Mouse (Mus musculus): Measurements from ENCODE around the gene Fau. TPM values are rescaled to one million over a fixed set of nuclear protein-coding genes. Genes with fewer than 3 reads are reported as not detected.

Fau gene
- polyA plus RNA-seq, 1 experiment from 2014 or later, result 773 TPM

DNA sequence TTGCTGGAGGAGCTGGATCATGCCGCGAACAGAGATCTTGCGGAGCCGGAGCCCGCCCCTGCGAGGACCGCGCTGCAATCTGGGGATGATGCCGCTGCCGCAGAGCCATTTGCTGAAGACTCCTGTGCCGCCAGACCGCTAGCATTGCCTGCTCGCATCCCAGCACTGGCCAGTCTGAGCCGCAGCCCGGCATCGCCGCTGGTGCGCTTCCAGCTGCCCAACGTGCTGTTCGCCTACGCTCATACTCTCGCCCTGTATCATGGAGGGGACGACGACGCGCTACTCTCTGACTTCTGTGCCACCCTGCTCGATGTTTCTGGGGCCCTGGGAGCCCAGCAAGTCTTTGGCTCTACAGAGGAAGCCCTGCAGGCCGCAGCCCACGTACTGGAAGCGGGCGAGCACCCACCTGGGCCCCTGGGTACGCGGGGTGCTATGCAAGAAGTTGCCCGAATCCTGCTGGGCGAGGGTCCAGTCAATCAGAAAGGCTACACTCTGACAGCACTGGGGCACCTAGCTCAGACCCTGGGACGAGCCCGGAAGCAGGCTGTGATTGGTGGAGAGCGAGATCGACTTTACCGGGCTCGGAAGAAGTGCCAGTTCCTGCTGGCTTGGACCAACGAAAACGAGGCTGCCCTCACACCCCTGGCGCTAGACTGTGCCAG lies 4.1 kb downstream of the Fau start:
- peaks cover 7% of the 10 kb centered on the region for H3K4me1 ChIP-seq (ENCODE audit: control insufficient read depth, insufficient read depth, low read length)
- peak overlapping the region; percentile 95 for H3K4me2 ChIP-seq (ENCODE audit: low read depth, low read length)
- no peaks in the 10 kb centered on the region for H3K9me3 ChIP-seq (replicated peaks; ENCODE audit: control insufficient read depth, low read length)
- DNase-seq (ENCODE audit: low spot score) (peak; percentile 39), ATAC-seq (replicated peaks; ENCODE audit: insufficient number of reproducible peaks, low FRiP score, low TSS enrichment, low read depth) (no peak)
- no peaks in the 10 kb centered on the region; the same call in 1 of the 2 replicates for H3K36me3 ChIP-seq (replicated peaks; ENCODE audit: control insufficient read depth, insufficient read depth, low read depth, low read length)
- H3K9ac ChIP-seq (replicated peaks; ENCODE audit: low read length), result peak overlapping the region; percentile 92
- no peaks in the 10 kb centered on the region for H3K27me3 ChIP-seq (ENCODE audit: control insufficient read depth, insufficient read depth, low read length)
- 2% methylated on average over 44 of the region's 44 CpGs for WGBS
- H3K27ac ChIP-seq (replicated peaks; ENCODE audit: low read depth, low read length), result peak overlapping the region; percentile 93
- peak overlapping the region; percentile 89 for H3K4me3 ChIP-seq (ENCODE audit: low read depth, low read length)

DNA sequence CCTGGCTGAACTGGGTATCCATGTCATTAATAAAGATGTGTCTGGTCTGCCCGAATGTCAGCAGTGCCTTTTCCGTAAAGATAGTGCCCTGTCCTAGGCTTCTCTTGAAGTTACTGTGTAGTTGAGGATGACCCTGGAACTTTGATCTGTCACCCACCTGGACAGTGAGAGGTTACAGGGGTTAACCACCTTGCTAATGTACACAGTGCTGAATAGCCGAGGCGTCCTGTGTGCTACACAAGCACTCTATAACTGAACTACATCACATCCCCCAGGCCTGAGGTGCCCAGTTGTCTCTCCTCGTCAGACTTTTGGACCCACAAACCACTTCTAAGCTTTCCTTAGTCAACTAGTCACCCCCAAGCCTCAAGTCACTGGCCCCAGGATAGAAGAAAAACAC lies 4.8 kb downstream of the Fau start:
- peaks cover 8% of the 10 kb centered on the region for H3K4me1 ChIP-seq (ENCODE audit: control insufficient read depth, insufficient read depth, low read length)
- H3K27me3 ChIP-seq (ENCODE audit: control insufficient read depth, insufficient read depth, low read length), result no peaks in the 10 kb centered on the region
- WGBS, result 69% methylated on average over 5 of the region's 5 CpGs
- peak overlapping the region; percentile 89 for H3K4me3 ChIP-seq (ENCODE audit: low read depth, low read length)
- H3K27ac ChIP-seq (replicated peaks; ENCODE audit: low read depth, low read length), result no peak overlapping the region
- no peaks in the 10 kb centered on the region for H3K9me3 ChIP-seq (replicated peaks; ENCODE audit: control insufficient read depth, low read length)
- H3K36me3 ChIP-seq (replicated peaks; ENCODE audit: control insufficient read depth, insufficient read depth, low read depth, low read length), result no peaks in the 10 kb centered on the region; the same call in 1 of the 2 replicates
- peak overlapping the region; percentile 95 for H3K4me2 ChIP-seq (ENCODE audit: low read depth, low read length)
- peak overlapping the region; percentile 92 for H3K9ac ChIP-seq (replicated peaks; ENCODE audit: low read length)
- DNase-seq (ENCODE audit: low spot score) (no peak), ATAC-seq (replicated peaks; ENCODE audit: insufficient number of reproducible peaks, low FRiP score, low TSS enrichment, low read depth) (no peak)

DNA sequence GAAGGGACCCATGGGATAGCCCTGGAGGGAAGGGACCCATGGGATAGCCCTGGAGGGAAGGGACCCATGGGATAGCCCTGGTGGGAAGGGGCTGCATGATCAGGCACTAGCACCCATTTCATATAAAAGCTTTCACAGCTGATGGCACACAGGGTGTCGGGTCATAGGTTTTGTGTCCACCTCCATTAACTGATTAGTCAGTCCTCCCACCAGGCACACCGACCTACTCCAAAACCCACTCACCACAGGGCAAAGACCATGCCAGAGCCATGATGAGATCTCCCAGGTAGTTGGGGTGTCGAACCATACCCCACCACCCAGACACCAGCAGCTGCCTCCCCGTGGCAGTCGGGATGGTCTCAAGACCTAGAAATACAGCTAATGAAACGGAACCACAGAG lies 5.4 kb downstream of the Fau start:
- no peak overlapping the region for H3K4me2 ChIP-seq (ENCODE audit: low read depth, low read length)
- H3K4me1 ChIP-seq (ENCODE audit: control insufficient read depth, insufficient read depth, low read length), result peaks cover 8% of the 10 kb centered on the region
- no peak for DNase-seq (ENCODE audit: low spot score)
- H3K27me3 ChIP-seq (ENCODE audit: control insufficient read depth, insufficient read depth, low read length), result no peaks in the 10 kb centered on the region
- no peak for ATAC-seq (replicated peaks; ENCODE audit: insufficient number of reproducible peaks, low FRiP score, low TSS enrichment, low read depth)
- no peak overlapping the region for H3K27ac ChIP-seq (replicated peaks; ENCODE audit: low read depth, low read length)
- 94% methylated on average over 6 of the region's 6 CpGs for WGBS
- no peak overlapping the region for H3K9ac ChIP-seq (replicated peaks; ENCODE audit: low read length)
- H3K4me3 ChIP-seq (ENCODE audit: low read depth, low read length), result no peak overlapping the region
- no peaks in the 10 kb centered on the region; the same call in 1 of the 2 replicates for H3K36me3 ChIP-seq (replicated peaks; ENCODE audit: control insufficient read depth, insufficient read depth, low read depth, low read length)
- H3K9me3 ChIP-seq (replicated peaks; ENCODE audit: control insufficient read depth, low read length), result no peaks in the 10 kb centered on the region

DNA sequence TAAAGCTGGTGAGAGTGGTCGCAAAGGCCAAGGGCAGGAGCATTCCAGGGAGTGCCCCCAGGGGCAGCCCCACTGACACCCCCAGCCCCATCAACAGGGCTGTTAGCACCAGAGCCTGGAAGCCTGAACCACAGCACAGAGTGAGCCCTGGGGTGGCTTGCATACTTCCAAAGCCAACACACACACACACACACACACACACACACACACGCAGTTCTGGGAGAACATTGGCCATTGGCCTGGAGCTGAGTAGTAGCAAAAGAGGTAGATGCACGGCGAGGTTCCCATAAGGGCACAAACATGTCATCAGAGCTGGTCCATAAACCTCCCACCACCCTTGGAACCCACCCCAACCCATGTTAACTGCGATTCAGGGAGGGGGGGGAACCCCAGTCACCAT lies 8.9 kb downstream of the Fau start:
- no peaks in the 10 kb centered on the region for H3K9me3 ChIP-seq (replicated peaks; ENCODE audit: control insufficient read depth, low read length)
- peak overlapping the region; percentile 61 for H3K9ac ChIP-seq (replicated peaks; ENCODE audit: low read length)
- peak overlapping the region; percentile 47 for H3K4me3 ChIP-seq (ENCODE audit: low read depth, low read length)
- peak overlapping the region; percentile 86 for H3K4me2 ChIP-seq (ENCODE audit: low read depth, low read length)
- WGBS, result 33% methylated on average over 5 of the region's 5 CpGs
- DNase-seq (ENCODE audit: low spot score) (no peak), ATAC-seq (replicated peaks; ENCODE audit: insufficient number of reproducible peaks, low FRiP score, low TSS enrichment, low read depth) (no peak)
- peaks cover 8% of the 10 kb centered on the region for H3K4me1 ChIP-seq (ENCODE audit: control insufficient read depth, insufficient read depth, low read length)
- no peaks in the 10 kb centered on the region for H3K27me3 ChIP-seq (ENCODE audit: control insufficient read depth, insufficient read depth, low read length)
- no peak overlapping the region for H3K27ac ChIP-seq (replicated peaks; ENCODE audit: low read depth, low read length)
- no peaks in the 10 kb centered on the region; the same call in none of the 2 replicates for H3K36me3 ChIP-seq (replicated peaks; ENCODE audit: control insufficient read depth, insufficient read depth, low read depth, low read length)

DNA sequence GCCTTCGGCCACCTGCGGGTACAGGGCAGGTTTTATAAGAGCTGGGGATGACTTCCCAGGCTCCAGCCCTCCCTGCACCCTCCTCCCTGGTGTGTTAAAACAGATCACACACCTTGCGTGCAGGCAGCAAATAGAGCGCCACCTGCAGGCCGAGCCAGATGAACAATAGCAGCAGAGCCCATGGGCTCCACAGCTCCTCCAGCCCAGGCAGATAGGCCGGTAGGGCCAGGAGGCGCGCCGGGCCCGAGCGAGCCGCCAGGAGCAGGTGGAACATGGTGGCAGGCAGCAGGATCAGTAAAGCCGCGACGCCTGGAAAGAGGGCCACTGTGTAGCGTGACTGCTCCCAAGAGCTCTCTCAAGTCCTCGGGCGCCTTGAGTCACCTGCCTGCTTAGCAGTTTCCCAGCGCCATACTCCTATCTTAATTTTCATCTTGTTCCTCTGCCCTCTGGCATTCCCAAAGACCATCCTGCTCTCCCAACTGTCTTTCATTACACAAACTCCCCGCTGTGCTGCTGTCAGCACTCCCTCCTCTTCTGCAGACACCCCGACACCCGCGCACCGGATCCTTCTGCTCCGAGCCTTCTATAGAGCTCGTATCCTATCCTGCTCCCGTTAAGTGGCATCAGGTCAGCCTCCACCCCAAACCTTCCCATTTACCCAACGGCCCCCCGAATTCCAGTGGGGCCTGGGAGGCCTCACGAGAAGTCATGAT lies 9.5 kb downstream of the Fau start:
- Histone ChIP-seq H3K4me2 (ENCODE audit: low read depth, low read length) (peak overlapping the region; percentile 86), H3K9ac (replicated peaks; ENCODE audit: low read length) (peak overlapping the region; percentile 61), H3K36me3 (replicated peaks; ENCODE audit: control insufficient read depth, insufficient read depth, low read depth, low read length) (no peaks in the 10 kb centered on the region; the same call in none of the 2 replicates), H3K27me3 (ENCODE audit: control insufficient read depth, insufficient read depth, low read length) (no peaks in the 10 kb centered on the region), H3K9me3 (replicated peaks; ENCODE audit: control insufficient read depth, low read length) (no peaks in the 10 kb centered on the region), H3K27ac (replicated peaks; ENCODE audit: low read depth, low read length) (peak overlapping the region; percentile 52; the same call in 1 of the 2 replicates), H3K4me1 (ENCODE audit: control insufficient read depth, insufficient read depth, low read length) (peaks cover 6% of the 10 kb centered on the region), H3K4me3 (ENCODE audit: low read depth, low read length) (peak overlapping the region; percentile 47)
- DNase-seq (ENCODE audit: low spot score), result peak; percentile 88
- peak; percentile 57 for ATAC-seq (replicated peaks; ENCODE audit: insufficient number of reproducible peaks, low FRiP score, low TSS enrichment, low read depth)
- WGBS, result under 1% methylated on average over 29 of the region's 30 CpGs

DNA sequence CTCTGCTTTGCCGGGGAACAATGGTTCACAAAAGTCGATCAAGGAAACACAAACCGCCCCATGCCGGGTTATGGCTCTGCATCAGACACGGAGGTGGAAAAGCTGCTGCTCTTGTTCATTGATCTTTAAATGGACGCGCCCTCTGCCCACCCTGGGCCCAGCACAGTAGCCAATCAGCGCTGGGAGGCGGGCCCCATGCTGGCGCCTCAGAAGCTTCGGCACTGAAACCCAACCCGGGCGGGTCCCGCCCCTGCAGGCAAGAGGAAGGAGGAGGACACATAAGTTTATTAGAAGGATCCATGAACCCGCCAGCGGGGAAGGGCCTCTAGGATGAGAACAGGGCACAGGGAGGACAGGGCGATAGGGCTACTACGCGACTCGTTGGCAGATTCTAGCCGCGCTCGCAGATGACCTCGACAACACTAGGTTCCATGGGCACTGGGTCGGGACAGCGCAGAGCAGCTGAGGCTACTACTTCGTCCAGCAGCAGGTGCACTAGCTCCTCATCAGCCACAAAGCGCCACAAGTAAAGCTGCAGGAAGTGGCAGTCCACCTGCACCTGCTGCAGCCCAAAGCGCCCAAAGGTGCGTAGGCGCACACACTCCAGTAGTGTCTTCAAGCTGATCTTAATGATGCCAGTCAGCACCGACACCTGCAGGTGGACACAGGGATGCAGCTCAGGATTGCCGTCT lies 10.2 kb downstream of the Fau start, which contains the start of gene Tm7sf2:
Tm7sf2 (minus strand) TSS at position 650 of the 692 bp plus-strand sequence.
- H3K9ac ChIP-seq (replicated peaks; ENCODE audit: low read length), result peak within 1 kb of the TSS; percentile 61
- DNase-seq (ENCODE audit: low spot score), result peak; percentile 93
- peaks cover 2% of the 10 kb centered on the region for H3K4me1 ChIP-seq (ENCODE audit: control insufficient read depth, insufficient read depth, low read length)
- peak within 1 kb of the TSS; percentile 86 for H3K4me2 ChIP-seq (ENCODE audit: low read depth, low read length)
- no peaks in the 10 kb centered on the region; the same call in none of the 2 replicates for H3K36me3 ChIP-seq (replicated peaks; ENCODE audit: control insufficient read depth, insufficient read depth, low read depth, low read length)
- peak; percentile 92 for ATAC-seq (replicated peaks; ENCODE audit: insufficient number of reproducible peaks, low FRiP score, low TSS enrichment, low read depth)
- H3K9me3 ChIP-seq (replicated peaks; ENCODE audit: control insufficient read depth, low read length), result no peaks in the 10 kb centered on the region
- H3K27me3 ChIP-seq (ENCODE audit: control insufficient read depth, insufficient read depth, low read length), result no peaks in the 10 kb centered on the region
- peak within 1 kb of the TSS; percentile 52; the same call in 1 of the 2 replicates for H3K27ac ChIP-seq (replicated peaks; ENCODE audit: low read depth, low read length)
- H3K4me3 ChIP-seq (ENCODE audit: low read depth, low read length), result peak within 1 kb of the TSS; percentile 47
- WGBS, result 9% methylated on average over 33 of the region's 33 CpGs

DNA sequence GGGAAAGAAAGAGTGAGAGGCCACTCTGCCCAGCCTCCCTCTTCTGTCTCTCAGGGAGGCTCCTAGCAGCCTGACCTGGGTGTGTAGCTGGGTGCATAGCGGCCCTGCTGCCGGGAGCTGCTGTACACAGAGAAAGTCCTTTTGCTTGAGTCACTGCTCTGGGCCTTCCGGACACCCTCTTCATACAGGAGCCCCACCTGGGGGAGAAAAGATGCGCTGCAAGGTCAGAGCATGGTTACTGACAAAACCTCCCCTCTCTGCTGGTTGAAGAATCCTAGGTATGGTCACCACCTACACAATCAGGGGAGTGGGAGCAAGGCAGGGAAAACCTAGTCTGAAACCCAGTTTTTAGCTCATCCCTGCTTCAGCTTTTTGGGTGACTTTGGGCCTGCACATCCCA lies 11.3 kb downstream of the Fau start:
- Histone ChIP-seq H3K4me3 (ENCODE audit: low read depth, low read length) (no peak overlapping the region), H3K27me3 (ENCODE audit: control insufficient read depth, insufficient read depth, low read length) (no peaks in the 10 kb centered on the region), H3K36me3 (replicated peaks; ENCODE audit: control insufficient read depth, insufficient read depth, low read depth, low read length) (no peaks in the 10 kb centered on the region; the same call in none of the 2 replicates), H3K9me3 (replicated peaks; ENCODE audit: control insufficient read depth, low read length) (no peaks in the 10 kb centered on the region), H3K9ac (replicated peaks; ENCODE audit: low read length) (no peak overlapping the region), H3K4me1 (ENCODE audit: control insufficient read depth, insufficient read depth, low read length) (peaks cover 2% of the 10 kb centered on the region), H3K4me2 (ENCODE audit: low read depth, low read length) (no peak overlapping the region), H3K27ac (replicated peaks; ENCODE audit: low read depth, low read length) (no peak overlapping the region)
- ATAC-seq (replicated peaks; ENCODE audit: insufficient number of reproducible peaks, low FRiP score, low TSS enrichment, low read depth) (no peak), DNase-seq (ENCODE audit: low spot score) (no peak)
- 82% methylated on average over 4 of the region's 4 CpGs for WGBS

Measured in embryonic facial prominence, embryonic 11.5 days (tissue).